Mouse (Mus musculus): ENCODE data around the gene B130006D01Rik. TPM values are rescaled to one million over a fixed set of nuclear protein-coding genes. Genes with fewer than 3 reads are reported as not detected.

B130006D01Rik gene
- polyA plus RNA-seq, 1 experiment from 2014 or later = 1.1 TPM

GRCm38 (mm10) chr11:95724466-95724865 is 1.1 kb downstream of the B130006D01Rik start:
- DNase-seq (ENCODE audit: low spot score) (no peak), ATAC-seq (ENCODE audit: low read depth) (no peak)
- Histone ChIP-seq H3K27me3 (replicated peaks; ENCODE audit: control insufficient read depth, insufficient read depth, low read length) (no peaks in the 10 kb centered on the region), H3K9me3 (ENCODE audit: control insufficient read depth, low read length) (no peaks in the 10 kb centered on the region), H3K4me3 (ENCODE audit: low read depth, low read length) (no peak overlapping the region), H3K9ac (ENCODE audit: low read depth, low read length) (no peak overlapping the region), H3K27ac (replicated peaks; ENCODE audit: low read depth, low read length) (no peak overlapping the region), H3K4me2 (ENCODE audit: low read depth, low read length) (no peak overlapping the region), H3K4me1 (ENCODE audit: control insufficient read depth, insufficient read depth, low read length) (no peaks in the 10 kb centered on the region), H3K36me3 (ENCODE audit: control insufficient read depth, insufficient read depth, low read length) (0 out of 2 replicates have a peak, but pooled peaks cover 5% of the 10 kb centered on the region)
- WGBS = 94% methylated on average over 4 of the region's 4 CpGs

GRCm38 (mm10) chr11:95726156-95726555 is 2.8 kb downstream of the B130006D01Rik start:
- Histone ChIP-seq H3K4me1 (ENCODE audit: control insufficient read depth, insufficient read depth, low read length) (no peaks in the 10 kb centered on the region), H3K4me2 (ENCODE audit: low read depth, low read length) (no peak overlapping the region), H3K4me3 (ENCODE audit: low read depth, low read length) (no peak overlapping the region), H3K27me3 (replicated peaks; ENCODE audit: control insufficient read depth, insufficient read depth, low read length) (no peaks in the 10 kb centered on the region), H3K9me3 (ENCODE audit: control insufficient read depth, low read length) (no peaks in the 10 kb centered on the region), H3K9ac (ENCODE audit: low read depth, low read length) (no peak overlapping the region), H3K27ac (replicated peaks; ENCODE audit: low read depth, low read length) (no peak overlapping the region), H3K36me3 (ENCODE audit: control insufficient read depth, insufficient read depth, low read length) (0 out of 2 replicates have a peak, but pooled peaks cover 5% of the 10 kb centered on the region)
- ATAC-seq (ENCODE audit: low read depth) (no peak), DNase-seq (ENCODE audit: low spot score) (no peak)
- 70% methylated on average over 4 of the region's 4 CpGs for WGBS

GRCm38 (mm10) chr11:95727947-95728346 is 4.6 kb downstream of the B130006D01Rik start:
- Histone ChIP-seq H3K4me3 (ENCODE audit: low read depth, low read length) (no peak overlapping the region), H3K9ac (ENCODE audit: low read depth, low read length) (no peak overlapping the region), H3K36me3 (ENCODE audit: control insufficient read depth, insufficient read depth, low read length) (no peaks in the 10 kb centered on the region), H3K27me3 (replicated peaks; ENCODE audit: control insufficient read depth, insufficient read depth, low read length) (no peaks in the 10 kb centered on the region), H3K4me2 (ENCODE audit: low read depth, low read length) (no peak overlapping the region), H3K9me3 (ENCODE audit: control insufficient read depth, low read length) (no peaks in the 10 kb centered on the region), H3K27ac (replicated peaks; ENCODE audit: low read depth, low read length) (no peak overlapping the region), H3K4me1 (ENCODE audit: control insufficient read depth, insufficient read depth, low read length) (no peaks in the 10 kb centered on the region)
- 89% methylated on average over 5 of the region's 5 CpGs for WGBS
- DNase-seq (ENCODE audit: low spot score) (no peak), ATAC-seq (ENCODE audit: low read depth) (no peak)

GRCm38 (mm10) chr11:95728916-95729907 is 5.8 kb downstream of the B130006D01Rik start:
- Histone ChIP-seq H3K4me1 (ENCODE audit: control insufficient read depth, insufficient read depth, low read length) (no peaks in the 10 kb centered on the region), H3K36me3 (ENCODE audit: control insufficient read depth, insufficient read depth, low read length) (no peaks in the 10 kb centered on the region), H3K27ac (replicated peaks; ENCODE audit: low read depth, low read length) (no peak overlapping the region), H3K4me2 (ENCODE audit: low read depth, low read length) (no peak overlapping the region), H3K9ac (ENCODE audit: low read depth, low read length) (no peak overlapping the region), H3K9me3 (ENCODE audit: control insufficient read depth, low read length) (no peaks in the 10 kb centered on the region), H3K27me3 (replicated peaks; ENCODE audit: control insufficient read depth, insufficient read depth, low read length) (no peaks in the 10 kb centered on the region), H3K4me3 (ENCODE audit: low read depth, low read length) (no peak overlapping the region)
- DNase-seq (ENCODE audit: low spot score) = no peak
- 85% methylated on average over 12 of the region's 12 CpGs for WGBS
- no peak for ATAC-seq (ENCODE audit: low read depth)

GRCm38 (mm10) chr11:95734485-95734884 is 11.1 kb downstream of the B130006D01Rik start:
- Histone ChIP-seq H3K27me3 (replicated peaks; ENCODE audit: control insufficient read depth, insufficient read depth, low read length) (no peaks in the 10 kb centered on the region), H3K9me3 (ENCODE audit: control insufficient read depth, low read length) (no peaks in the 10 kb centered on the region), H3K4me3 (ENCODE audit: low read depth, low read length) (no peak overlapping the region), H3K36me3 (ENCODE audit: control insufficient read depth, insufficient read depth, low read length) (no peaks in the 10 kb centered on the region), H3K4me1 (ENCODE audit: control insufficient read depth, insufficient read depth, low read length) (no peaks in the 10 kb centered on the region), H3K27ac (replicated peaks; ENCODE audit: low read depth, low read length) (no peak overlapping the region), H3K4me2 (ENCODE audit: low read depth, low read length) (no peak overlapping the region), H3K9ac (ENCODE audit: low read depth, low read length) (no peak overlapping the region)
- ATAC-seq (ENCODE audit: low read depth) (no peak), DNase-seq (ENCODE audit: low spot score) (no peak)
- 89% methylated on average over 2 of the region's 2 CpGs for WGBS

GRCm38 (mm10) chr11:95737811-95738210 is 14.4 kb downstream of the B130006D01Rik start:
- H3K36me3 ChIP-seq (ENCODE audit: control insufficient read depth, insufficient read depth, low read length) = no peaks in the 10 kb centered on the region
- ATAC-seq (ENCODE audit: low read depth) (no peak), DNase-seq (ENCODE audit: low spot score) (no peak)
- H3K9ac ChIP-seq (ENCODE audit: low read depth, low read length) = no peak overlapping the region
- H3K4me2 ChIP-seq (ENCODE audit: low read depth, low read length) = no peak overlapping the region
- H3K4me1 ChIP-seq (ENCODE audit: control insufficient read depth, insufficient read depth, low read length) = no peaks in the 10 kb centered on the region
- WGBS = 88% methylated on average over 3 of the region's 3 CpGs
- H3K9me3 ChIP-seq (ENCODE audit: control insufficient read depth, low read length) = no peaks in the 10 kb centered on the region
- H3K27me3 ChIP-seq (replicated peaks; ENCODE audit: control insufficient read depth, insufficient read depth, low read length) = no peaks in the 10 kb centered on the region
- H3K27ac ChIP-seq (replicated peaks; ENCODE audit: low read depth, low read length) = no peak overlapping the region
- H3K4me3 ChIP-seq (ENCODE audit: low read depth, low read length) = no peak overlapping the region

GRCm38 (mm10) chr11:95744521-95744920 is 21.1 kb downstream of the B130006D01Rik start:
- no peak overlapping the region for H3K9ac ChIP-seq (ENCODE audit: low read depth, low read length)
- H3K4me1 ChIP-seq (ENCODE audit: control insufficient read depth, insufficient read depth, low read length) = no peaks in the 10 kb centered on the region
- H3K9me3 ChIP-seq (ENCODE audit: control insufficient read depth, low read length) = no peaks in the 10 kb centered on the region
- peaks cover 14% of the 10 kb centered on the region for H3K36me3 ChIP-seq (ENCODE audit: control insufficient read depth, insufficient read depth, low read length)
- no peak overlapping the region for H3K4me3 ChIP-seq (ENCODE audit: low read depth, low read length)
- no peaks in the 10 kb centered on the region for H3K27me3 ChIP-seq (replicated peaks; ENCODE audit: control insufficient read depth, insufficient read depth, low read length)
- 90% methylated on average over 2 of the region's 2 CpGs for WGBS
- no peak overlapping the region for H3K27ac ChIP-seq (replicated peaks; ENCODE audit: low read depth, low read length)
- no peak for ATAC-seq (ENCODE audit: low read depth)
- H3K4me2 ChIP-seq (ENCODE audit: low read depth, low read length) = no peak overlapping the region
- DNase-seq (ENCODE audit: low spot score) = no peak

- no peaks in the 10 kb centered on the region for H3K9me3 ChIP-seq (ENCODE audit: control insufficient read depth, low read length)
- 85% methylated on average over 4 of the region's 4 CpGs for WGBS
- no peak overlapping the region for H3K4me2 ChIP-seq (ENCODE audit: low read depth, low read length)
- H3K27me3 ChIP-seq (replicated peaks; ENCODE audit: control insufficient read depth, insufficient read depth, low read length) = no peaks in the 10 kb centered on the region
- no peak overlapping the region for H3K27ac ChIP-seq (replicated peaks; ENCODE audit: low read depth, low read length)
- H3K4me1 ChIP-seq (ENCODE audit: control insufficient read depth, insufficient read depth, low read length) = no peaks in the 10 kb centered on the region
- H3K4me3 ChIP-seq (ENCODE audit: low read depth, low read length) = no peak overlapping the region
- ATAC-seq (ENCODE audit: low read depth) (no peak), DNase-seq (ENCODE audit: low spot score) (no peak)
- H3K9ac ChIP-seq (ENCODE audit: low read depth, low read length) = no peak overlapping the region
- peaks cover 22% of the 10 kb centered on the region for H3K36me3 ChIP-seq (ENCODE audit: control insufficient read depth, insufficient read depth, low read length)
Measured at GRCm38 (mm10) chr11:95746821-95747220, 23.4 kb downstream of the B130006D01Rik start.

GRCm38 (mm10) chr11:95748331-95748730 is 24.9 kb downstream of the B130006D01Rik start:
- Histone ChIP-seq H3K27ac (replicated peaks; ENCODE audit: low read depth, low read length) (no peak overlapping the region), H3K4me2 (ENCODE audit: low read depth, low read length) (no peak overlapping the region), H3K4me3 (ENCODE audit: low read depth, low read length) (no peak overlapping the region), H3K9me3 (ENCODE audit: control insufficient read depth, low read length) (no peaks in the 10 kb centered on the region), H3K9ac (ENCODE audit: low read depth, low read length) (no peak overlapping the region), H3K27me3 (replicated peaks; ENCODE audit: control insufficient read depth, insufficient read depth, low read length) (no peaks in the 10 kb centered on the region), H3K4me1 (ENCODE audit: control insufficient read depth, insufficient read depth, low read length) (no peaks in the 10 kb centered on the region), H3K36me3 (ENCODE audit: control insufficient read depth, insufficient read depth, low read length) (peaks cover 25% of the 10 kb centered on the region)
- 92% methylated on average over 5 of the region's 5 CpGs for WGBS
- DNase-seq (ENCODE audit: low spot score) = no peak
- no peak for ATAC-seq (ENCODE audit: low read depth)
